ENCODE assay signal across 16 mouse cellular contexts in genomic region chr6:94615936-94616335, GRCm38 (mm10).
"Had no signal": no experiment of that assay in that cellular context is flagged by ENCODE, and none has a peak within 500 bp of the region (broad histone marks: within the 10 kb centered on the region; RNA-seq: fewer than 3 reads in every experiment).

No protein-coding gene starts in this region.

- H3K9ac ChIP-seq: lung, embryonic 15.5 days; midbrain, embryonic 13.5 days; midbrain, embryonic 15.5 days; neural tube, embryonic 12.5 days; stomach, embryonic 15.5 days had no signal

- H3K4me2 ChIP-seq: lung, embryonic 15.5 days; midbrain, embryonic 11.5 days; midbrain, embryonic 13.5 days; midbrain, embryonic 15.5 days; neural tube, embryonic 12.5 days; stomach, embryonic 15.5 days had no signal

- H3K9me3 ChIP-seq: lung, embryonic 15.5 days; megakaryocyte, embryonic 14.5 days; midbrain, embryonic 13.5 days; midbrain, embryonic 15.5 days; neural tube, embryonic 12.5 days; stomach, embryonic 15.5 days had no signal

- H3K4me1 ChIP-seq: lung, embryonic 15.5 days; neural tube, embryonic 12.5 days; stomach, embryonic 15.5 days had no signal

- ATAC-seq: lung, postnatal 0 days; midbrain, embryonic 13.5 days; midbrain, embryonic 15.5 days had no signal

- H3K4me3 ChIP-seq: lung, embryonic 15.5 days; megakaryocyte, embryonic 14.5 days; midbrain, embryonic 13.5 days; midbrain, embryonic 15.5 days; neural tube, embryonic 12.5 days; stomach, embryonic 15.5 days had no signal

- DNase-seq: lung, postnatal 14 days; lung, postnatal 36 days; right cerebral cortex, postnatal 14 days; thymus, adult 2 months; thymus, postnatal 25 days; thymus, postnatal 4 days had no signal

- H3K27ac ChIP-seq: lung, embryonic 15.5 days; macrophage; midbrain, embryonic 13.5 days; midbrain, embryonic 15.5 days; neural tube, embryonic 12.5 days; stomach, embryonic 15.5 days; stomach, postnatal 0 days had no signal

- H3K27me3 ChIP-seq: lung, embryonic 15.5 days; midbrain, embryonic 13.5 days; midbrain, embryonic 15.5 days; neural tube, embryonic 12.5 days; stomach, embryonic 15.5 days had no signal
